Mouse (Mus musculus) lung, adult 2 months (tissue): ENCODE results near the gene Frrs1l.

Experiments
- CTCF ChIP-seq: fragments of 200-500 bp; IDR thresholded peaks from 2 replicates; pipeline ENCODE4 v1.5.1; 2011; ENCODE audit warnings: mild to moderate bottlenecking, low read length, control low read depth; ENCODE audit not compliant: insufficient read depth
- POLR2A ChIP-seq: fragments of 200-500 bp; IDR thresholded peaks from 2 replicates; pipeline ENCODE4 v1.6.1; 2011; ENCODE audit warnings: low read depth, mild to moderate bottlenecking, control low read depth, low read length, borderline replicate concordance; ENCODE audit errors: extremely low read depth

- TF ChIP-seq POLR2A, result no peak
- TF ChIP-seq CTCF, result no peak
These were observed 41.2 kb upstream of the Frrs1l start for GRCm38 (mm10) chr4:57031440-57031839.
